Mouse (Mus musculus) MEL (cell line): ENCODE measurements around the gene Dis3l2.

Experiments
- BHLHE40 ChIP-seq: IDR thresholded peaks from 2 replicates; pipeline ENCODE4 v1.6.1; 2012; ENCODE audit warnings: low read depth, mild to moderate bottlenecking, inconsistent platforms, low read length, improper control_type of control experiment, borderline replicate concordance
- CHD2 ChIP-seq: IDR thresholded peaks from 2 replicates; pipeline ENCODE4 v1.6.1; 2011; ENCODE audit warnings: low read length, improper control_type of control experiment
- CTCF ChIP-seq, 3 experiments: IDR thresholded peaks in 2 of 3; conservative IDR thresholded peaks in 1 of 3; 2 replicates each; pipeline ENCODE4 v1.5.1; 2011 to 2012; ENCODE audit warnings: low read length in 3 of 3, low read depth in 2 of 3, mild to moderate bottlenecking in 2 of 3, improper control_type of control experiment in 1 of 3, inconsistent platforms in 1 of 3, mixed read lengths in 1 of 3, moderate library complexity in 1 of 3; ENCODE audit not compliant: control insufficient read depth in 1 of 3, insufficient read depth in 1 of 3, poor library complexity in 1 of 3, severe bottlenecking in 1 of 3
- HCFC1 ChIP-seq: IDR thresholded peaks from 2 replicates; pipeline ENCODE4 v1.6.1; 2012; ENCODE audit warnings: low read depth, mild to moderate bottlenecking, inconsistent platforms, low read length, improper control_type of control experiment, moderate library complexity
- MAFK ChIP-seq: IDR thresholded peaks from 2 replicates; pipeline ENCODE4 v1.6.1; 2011; ENCODE audit warnings: low read depth, mild to moderate bottlenecking, low read length, improper control_type of control experiment, borderline replicate concordance
- NRF1 ChIP-seq: IDR thresholded peaks from 2 replicates; pipeline ENCODE4 v1.6.1; 2014; ENCODE audit warnings: low read depth, mild to moderate bottlenecking, inconsistent platforms, low read length, improper control_type of control experiment, moderate library complexity; ENCODE audit not compliant: poor library complexity, insufficient read depth, severe bottlenecking
- POLR2A ChIP-seq, 2 experiments: IDR thresholded peaks; 2 replicates each; pipeline ENCODE4 v1.6.1; 2011 to 2012; ENCODE audit warnings: low read length in 2 of 2, mild to moderate bottlenecking in 2 of 2, control low read depth in 1 of 2, improper control_type of control experiment in 1 of 2, low read depth in 1 of 2, moderate library complexity in 1 of 2; ENCODE audit not compliant: control insufficient read depth in 1 of 2, insufficient read depth in 1 of 2, poor library complexity in 1 of 2
- POLR2AphosphoS2 ChIP-seq: IDR thresholded peaks from 2 replicates; pipeline ENCODE4 v1.6.1; 2011; ENCODE audit warnings: low read length, improper control_type of control experiment
- TAL1 ChIP-seq: IDR thresholded peaks from 2 replicates; pipeline ENCODE4 v1.6.1; 2012; ENCODE audit warnings: mild to moderate bottlenecking, inconsistent platforms, low read length, moderate library complexity, mixed read lengths

GRCm38 (mm10) chr1:86703965-86704326 is 338 bp downstream of the Dis3l2 start:
- TF ChIP-seq CTCF (IDR thresholded peaks at IDR 0.05 in 2 of 3, conservative IDR thresholded peaks at IDR 0.05 in 1 of 3; ENCODE audit: control insufficient read depth in 1 of 3, insufficient read depth in 1 of 3, low read depth in 2 of 3, low read length in 3 of 3, poor library complexity in 1 of 3, severe bottlenecking in 1 of 3): no peak
- TF ChIP-seq BHLHE40: no peak
- no peak for TF ChIP-seq TAL1
- no peak for TF ChIP-seq NRF1
- peak; percentile 2 to 44; a peak in 1 of 4 replicates for TF ChIP-seq POLR2A (IDR thresholded peaks at IDR 0.05; ENCODE audit: control insufficient read depth in 1 of 2, insufficient read depth in 1 of 2, low read depth in 1 of 2, low read length in 2 of 2, poor library complexity in 1 of 2)
- TF ChIP-seq POLR2AphosphoS2: no peak
- TF ChIP-seq CHD2: no peak
- TF ChIP-seq HCFC1: no peak
- no peak for TF ChIP-seq MAFK
